Mouse (Mus musculus) midbrain, postnatal 0 days (tissue): ENCODE measurements around the gene Defb45. TPM values are rescaled to one million over a fixed set of nuclear protein-coding genes. Genes with fewer than 3 reads are reported as not detected.

Experiments
- ATAC-seq: fragments of 200-750 bp; cut with Nextera tagmentation; 2 replicates; pipeline ENCODE4 v1.8.0; 2017; ENCODE audit warnings: moderate number of reproducible peaks, mild to moderate bottlenecking, moderate TSS enrichment, moderate library complexity; ENCODE audit not compliant: low FRiP score
- DNase-seq: peaks from one replicate; pipeline ENCODE4 v3.0.0-alpha.2; 2015; ENCODE audit warnings: low spot score
- H3K27ac ChIP-seq: fragments of 300-500 bp; sonication (generic); 2 replicates; pipeline ENCODE4 v1.5.1; 2014; ENCODE audit warnings: low read depth, mild to moderate bottlenecking, low read length, mixed read lengths
- H3K27me3 ChIP-seq: fragments of 300-500 bp; sonication (generic); 2 replicates; pipeline ENCODE4 v1.6.1; 2014; ENCODE audit warnings: low read length, control low read depth, mixed read lengths; ENCODE audit not compliant: insufficient read depth
- H3K36me3 ChIP-seq: fragments of 300-500 bp; sonication (generic); 2 replicates; pipeline ENCODE4 v1.6.1; 2014; ENCODE audit warnings: low read length, control low read depth, mixed read lengths; ENCODE audit not compliant: insufficient read depth
- H3K4me1 ChIP-seq: fragments of 300-500 bp; sonication (generic); 2 replicates; pipeline ENCODE4 v1.6.1; 2014; ENCODE audit warnings: mild to moderate bottlenecking, control low read depth, antibody characterized with exemption, low read length, mixed read lengths; ENCODE audit not compliant: insufficient read depth
- H3K4me2 ChIP-seq: fragments of 300-500 bp; sonication (generic); 2 replicates; pipeline ENCODE4 v1.6.1; 2014; ENCODE audit warnings: low read depth, mild to moderate bottlenecking, low read length, mixed read lengths; ENCODE audit not compliant: poor library complexity, severe bottlenecking
- H3K4me3 ChIP-seq: fragments of 300-500 bp; sonication (generic); 2 replicates; pipeline ENCODE4 v1.5.1; 2014; ENCODE audit warnings: low read depth, mild to moderate bottlenecking, low read length, moderate library complexity
- H3K9ac ChIP-seq: fragments of 300-500 bp; sonication (generic); replicated peaks from 2 replicates; pipeline ENCODE4 v1.6.1; 2014; ENCODE audit warnings: mild to moderate bottlenecking, low read length, moderate library complexity, mixed read lengths; ENCODE audit not compliant: poor library complexity, severe bottlenecking
- H3K9me3 ChIP-seq: fragments of 300-500 bp; sonication (generic); 2 replicates; pipeline ENCODE4 v1.6.1; 2016; ENCODE audit warnings: low read length, control low read depth
- CTCF ChIP-seq: IDR thresholded peaks from 2 replicates; pipeline ENCODE4 v1.5.1; 2016; ENCODE audit warnings: antibody characterized with exemption, mild to moderate bottlenecking
- WGBS: fragments of 180-500 bp; shearing (Covaris S2); extraction: QIAGEN DNeasy Blood & Tissue Kit; methylation state at CpG from one replicate; pipeline ENCODE4 v1.1.7; 2014; 5-methylcytosine and 5-hydroxymethylcytosine counted together
- polyA plus RNA-seq: library from polyadenylated mRNA; unstranded; fragments of >200 nt; fragmentation: Nextera tagmentation; extraction: Ambion mirVana; gene quantifications from 2 replicates; pipeline ENCODE4 v1.2.1, GENCODE M21; 2015
- total RNA-seq: library from RNA; depleted of rRNA; stranded (reverse); fragments of >200 nt; gene quantifications from 2 replicates; pipeline ENCODE4 v1.2.3, GENCODE M21; 2014

Gene Defb45
- total and polyA plus RNA-seq, 2 experiments from 2014 or later: not detected

DNA sequence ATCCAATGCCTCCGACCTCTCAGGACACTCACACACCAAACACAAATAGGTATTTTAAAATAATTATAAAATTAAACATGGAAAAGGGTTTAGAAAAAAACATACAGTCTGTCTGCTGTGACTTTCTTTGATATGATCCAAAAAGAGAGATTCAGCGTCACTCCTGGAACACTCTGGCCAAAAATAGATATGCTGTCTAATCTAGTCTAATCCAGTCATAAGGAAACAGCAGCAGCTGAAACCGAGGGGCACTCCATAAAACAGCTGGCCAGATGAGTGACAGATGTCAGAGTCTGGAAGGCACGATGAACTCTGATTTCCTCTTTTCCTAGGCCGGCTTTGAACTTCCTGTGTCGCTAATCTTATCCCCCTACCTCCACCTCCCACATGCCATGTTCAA, 17.3 kb upstream of the Defb45 start:
- no peak overlapping the region for H3K4me3 ChIP-seq
- no peak overlapping the region for H3K4me2 ChIP-seq
- 84% methylated on average over 6 of the region's 6 CpGs for WGBS
- H3K27me3 ChIP-seq: no peaks in the 10 kb centered on the region
- H3K9me3 ChIP-seq: no peaks in the 10 kb centered on the region
- H3K4me1 ChIP-seq: no peaks in the 10 kb centered on the region
- ATAC-seq (no peak), DNase-seq (no peak)
- TF ChIP-seq CTCF: no peak
- no peak overlapping the region for H3K9ac ChIP-seq
- H3K36me3 ChIP-seq: no peaks in the 10 kb centered on the region
- H3K27ac ChIP-seq: no peak overlapping the region

DNA sequence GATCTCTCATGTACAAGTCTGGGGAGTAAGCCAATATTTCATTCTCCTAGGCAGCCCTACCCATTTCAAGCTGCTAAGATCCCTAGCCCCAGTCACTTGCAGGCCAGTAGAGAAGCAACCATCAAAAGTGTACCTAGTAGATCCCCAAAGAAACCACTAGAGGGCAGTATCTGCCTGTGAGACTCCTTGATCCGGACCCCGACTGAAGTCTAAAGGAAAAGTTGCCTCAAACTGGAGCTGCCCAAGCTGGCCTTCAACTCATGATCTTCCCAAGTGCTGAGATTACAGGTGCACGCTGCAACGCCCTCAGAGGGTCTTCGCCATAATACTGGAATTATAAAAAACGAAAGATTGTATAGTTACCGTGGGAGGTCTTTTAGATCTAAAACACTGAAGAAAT, 16.4 kb upstream of the Defb45 start:
- Histone ChIP-seq H3K4me3 (no peak overlapping the region), H3K27me3 (no peaks in the 10 kb centered on the region), H3K27ac (no peak overlapping the region), H3K4me1 (no peaks in the 10 kb centered on the region), H3K36me3 (no peaks in the 10 kb centered on the region), H3K4me2 (no peak overlapping the region), H3K9ac (no peak overlapping the region), H3K9me3 (no peaks in the 10 kb centered on the region)
- 0 out of 2 replicates have a peak, but pooled peaks have one; percentile 47 for ATAC-seq
- TF ChIP-seq CTCF: peak; percentile 96
- peak; percentile 89 for DNase-seq
- WGBS: 11% methylated on average over 7 of the region's 7 CpGs

DNA sequence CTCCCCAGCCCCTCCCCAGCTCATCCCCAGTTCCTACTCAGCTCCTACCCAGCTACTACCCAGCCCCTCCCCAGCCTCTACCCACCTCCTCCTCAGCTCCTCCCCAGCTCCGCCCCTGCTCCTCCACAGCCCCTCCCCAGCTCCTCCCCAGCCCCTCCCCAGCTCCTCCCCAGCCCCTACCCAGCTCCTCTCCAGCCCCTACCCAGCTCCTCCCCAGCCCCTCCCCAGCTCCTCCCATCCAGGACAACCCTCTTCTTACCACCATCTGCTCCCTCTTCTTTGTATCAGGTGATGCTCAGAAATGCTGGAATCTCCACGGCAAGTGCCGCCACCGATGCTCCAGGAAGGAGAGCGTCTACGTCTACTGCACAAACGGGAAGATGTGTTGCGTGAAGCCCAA, 13.0 kb upstream of the Defb45 start:
- H3K27me3 ChIP-seq: no peaks in the 10 kb centered on the region
- H3K27ac ChIP-seq: no peak overlapping the region
- no peak overlapping the region for H3K4me3 ChIP-seq
- TF ChIP-seq CTCF: no peak
- DNase-seq (no peak), ATAC-seq (no peak)
- 42% methylated on average over 8 of the region's 8 CpGs for WGBS
- H3K4me1 ChIP-seq: no peaks in the 10 kb centered on the region
- no peak overlapping the region for H3K9ac ChIP-seq
- no peaks in the 10 kb centered on the region for H3K36me3 ChIP-seq
- H3K9me3 ChIP-seq: no peaks in the 10 kb centered on the region
- no peak overlapping the region for H3K4me2 ChIP-seq

DNA sequence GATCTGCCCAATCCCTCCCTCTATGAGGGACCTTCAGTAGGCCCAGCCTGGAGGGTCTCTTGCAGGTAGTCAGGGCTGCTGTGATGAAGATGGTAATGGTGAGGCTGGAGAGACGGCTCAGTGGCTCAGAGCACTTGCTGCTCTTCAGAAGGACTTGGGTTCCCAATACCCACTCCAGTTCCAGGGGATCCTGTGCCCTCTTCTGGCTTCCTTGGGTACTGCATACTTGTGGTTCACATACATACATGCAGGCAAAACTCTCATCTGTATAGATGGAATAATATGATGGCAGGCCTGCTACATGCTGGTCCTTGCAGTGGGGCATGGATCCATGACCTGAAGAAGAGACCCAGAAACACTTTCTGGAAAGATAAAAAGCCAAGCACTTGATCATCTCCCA, 9.5 kb upstream of the Defb45 start:
- no peaks in the 10 kb centered on the region for H3K27me3 ChIP-seq
- no peak overlapping the region for H3K9ac ChIP-seq
- H3K27ac ChIP-seq: no peak overlapping the region
- 0 out of 2 replicates have a peak, but pooled peaks have one; percentile 8 for TF ChIP-seq CTCF
- H3K4me2 ChIP-seq: no peak overlapping the region
- H3K4me1 ChIP-seq: no peaks in the 10 kb centered on the region
- no peaks in the 10 kb centered on the region for H3K9me3 ChIP-seq
- H3K4me3 ChIP-seq: no peak overlapping the region
- WGBS: 88% methylated on average over 1 of the region's 1 CpGs
- H3K36me3 ChIP-seq: no peaks in the 10 kb centered on the region
- ATAC-seq (no peak), DNase-seq (no peak)

DNA sequence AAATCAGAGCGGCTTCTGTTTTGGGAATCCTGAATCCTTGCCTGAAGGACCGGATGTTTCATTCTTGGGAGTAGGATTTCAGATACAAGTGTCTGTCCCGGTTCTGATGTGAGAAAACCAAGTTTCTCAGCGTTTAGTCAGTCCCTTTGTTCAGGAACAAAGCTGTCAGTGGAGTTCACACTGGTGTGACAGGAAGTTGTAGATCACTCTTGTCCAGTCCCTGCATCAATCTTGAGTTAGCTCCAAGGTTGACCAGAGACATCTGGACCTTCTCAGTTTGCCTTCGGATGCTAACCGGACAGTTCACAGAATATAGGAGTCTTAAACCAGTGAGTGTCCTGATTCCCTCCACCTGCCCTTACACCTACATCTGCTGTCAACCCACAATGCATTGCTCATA, 8.5 kb upstream of the Defb45 start:
- Histone ChIP-seq H3K27me3 (no peaks in the 10 kb centered on the region), H3K4me2 (no peak overlapping the region), H3K4me1 (no peaks in the 10 kb centered on the region), H3K9me3 (no peaks in the 10 kb centered on the region), H3K27ac (no peak overlapping the region), H3K36me3 (no peaks in the 10 kb centered on the region), H3K4me3 (no peak overlapping the region), H3K9ac (no peak overlapping the region)
- no peak for TF ChIP-seq CTCF
- DNase-seq: no peak
- ATAC-seq: no peak
- 69% methylated on average over 6 of the region's 6 CpGs for WGBS

DNA sequence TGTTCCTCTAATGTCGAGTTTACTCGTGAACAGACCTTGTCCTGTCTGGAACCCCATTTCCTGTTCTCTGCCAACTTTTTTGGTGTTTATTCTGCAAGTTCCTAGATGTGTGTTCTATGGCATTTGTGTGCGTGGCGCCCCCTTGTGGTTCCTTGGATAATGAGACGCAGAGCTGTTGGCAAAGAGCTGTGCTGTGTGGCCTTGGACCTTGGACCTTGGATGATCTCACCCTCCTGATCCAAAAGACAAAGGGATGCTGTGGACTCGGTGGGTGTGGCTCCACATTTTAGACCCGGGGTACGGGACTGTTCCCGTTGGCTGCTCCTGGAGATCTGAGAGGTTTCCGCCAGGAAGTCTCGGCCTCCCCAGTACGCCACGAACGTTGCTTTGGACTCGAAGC, 4.9 kb upstream of the Defb45 start, which contains the start of gene Defb36:
TSS of gene Defb36 (plus strand) at position 271 of the 400 bp plus-strand sequence.
- Histone ChIP-seq H3K36me3 (no peaks in the 10 kb centered on the region), H3K27me3 (no peaks in the 10 kb centered on the region), H3K9ac (no peak within 1 kb of the TSS), H3K9me3 (no peaks in the 10 kb centered on the region), H3K4me3 (no peak within 1 kb of the TSS), H3K27ac (no peak within 1 kb of the TSS), H3K4me1 (no peaks in the 10 kb centered on the region), H3K4me2 (no peak within 1 kb of the TSS)
- 83% methylated on average over 15 of the region's 15 CpGs for WGBS
- TF ChIP-seq CTCF: peak; percentile 53
- no peak for ATAC-seq
- peak; percentile 8 for DNase-seq
